Mouse (Mus musculus) megakaryocyte, embryonic 14.5 days (primary cell): ENCODE measurements around the gene Vwa3a. TPM values are rescaled to one million over a fixed set of nuclear protein-coding genes. Genes with fewer than 3 reads are reported as not detected.
A peak's percentile ranks its signal among the peaks of the same experiment; 100 is the strongest.

Experiments used
- H3K27me3 ChIP-seq: replicated peaks from 2 replicates; pipeline ENCODE3; 2012; ENCODE audit warnings: inconsistent platforms
- H3K36me3 ChIP-seq: replicated peaks from 2 replicates; pipeline ENCODE3; 2012; ENCODE audit warnings: low read length, inconsistent platforms, mixed read lengths
- H3K4me1 ChIP-seq: 2 replicates; pipeline ENCODE4 v1.6.1; 2012; ENCODE audit warnings: inconsistent platforms
- H3K4me3 ChIP-seq: replicated peaks from 2 replicates; pipeline ENCODE3; 2012; ENCODE audit warnings: moderate library complexity, mild to moderate bottlenecking, inconsistent platforms
- H3K9me3 ChIP-seq: 2 replicates; pipeline ENCODE4 v1.6.1; 2012; ENCODE audit warnings: inconsistent platforms
- FLI1 ChIP-seq: IDR thresholded peaks from 2 replicates; pipeline ENCODE4 v1.6.1; 2012; ENCODE audit warnings: low read length, inconsistent platforms, mixed read lengths
- GATA1 ChIP-seq: IDR thresholded peaks from 3 replicates; pipeline ENCODE4 v1.6.1; 2012; ENCODE audit warnings: mixed read lengths, low read length, inconsistent platforms, borderline replicate concordance
- polyA plus RNA-seq: library from polyadenylated mRNA; stranded (reverse); fragments of >175 nt; gene quantifications from 2 replicates; pipeline ENCODE4 v1.2.3, GENCODE M21; 2012; ENCODE audit warnings: low replicate concordance; ENCODE audit not compliant: insufficient read depth

The Vwa3a gene
- polyA plus RNA-seq, 1 experiment, result not detected

- H3K4me3 ChIP-seq, result peak overlapping the region; percentile 97
- peaks cover 35% of the 10 kb centered on the region for H3K36me3 ChIP-seq
- H3K9me3 ChIP-seq, result no peaks in the 10 kb centered on the region
- H3K27me3 ChIP-seq, result no peaks in the 10 kb centered on the region
- peaks cover 67% of the 10 kb centered on the region for H3K4me1 ChIP-seq
- TF ChIP-seq GATA1 (no peak), FLI1 (no peak)
Measured at GRCm38 (mm10) chr7:120844689-120845088, 105.6 kb downstream of the Vwa3a start.

- Histone ChIP-seq H3K4me1 (peaks cover 98% of the 10 kb centered on the region), H3K36me3 (peaks cover 35% of the 10 kb centered on the region), H3K4me3 (no peak overlapping the region), H3K9me3 (no peaks in the 10 kb centered on the region), H3K27me3 (no peaks in the 10 kb centered on the region)
- TF ChIP-seq GATA1 (no peak), FLI1 (no peak)
Measured at GRCm38 (mm10) chr7:120848831-120849512, 109.9 kb downstream of the Vwa3a start.

GRCm38 (mm10) chr7:120850165-120850564 is 111.0 kb downstream of the Vwa3a start:
- Histone ChIP-seq H3K36me3 (peaks cover 34% of the 10 kb centered on the region), H3K4me1 (peaks cover 95% of the 10 kb centered on the region), H3K27me3 (no peaks in the 10 kb centered on the region)

More at GRCm38 (mm10) chr7:120850165-120850564, 111.0 kb downstream of the Vwa3a start:
- no peak for TF ChIP-seq GATA1
- no peak for TF ChIP-seq FLI1
- no peaks in the 10 kb centered on the region for H3K9me3 ChIP-seq
- H3K4me3 ChIP-seq, result no peak overlapping the region

Other genes with a start within 250 kb of the Vwa3a start
- gene Uqcrc2, start 104.1 kb upstream of the Vwa3a start, polyA plus RNA-seq, result 5.1 TPM in 1 of 2 replicates, not detected in the other
- not detected in 2 replicates for gene Pdzd9, start 69.0 kb upstream of the Vwa3a start, polyA plus RNA-seq
- gene Mosmo, start 61.7 kb upstream of the Vwa3a start, polyA plus RNA-seq, result 19.4 and 23.8 TPM in 2 replicates
- gene Gm5737, start 73.0 kb downstream of the Vwa3a start, polyA plus RNA-seq, result not detected in 2 replicates
- gene Eef2k, start 103.5 kb downstream of the Vwa3a start, polyA plus RNA-seq, result 5.4 and 42.9 TPM in 2 replicates
- 5.0 and 8.9 TPM in 2 replicates for gene Polr3e, start 178.4 kb downstream of the Vwa3a start, polyA plus RNA-seq
- gene Cdr2, start 243.0 kb downstream of the Vwa3a start, polyA plus RNA-seq, result 2.9 and 6.4 TPM in 2 replicates
- gene Mfsd13b, start 243.2 kb downstream of the Vwa3a start, polyA plus RNA-seq, result not detected in 2 replicates